Mouse (Mus musculus) liver, embryonic 16.5 days (tissue): ENCODE results near the gene Hist1h2bb. TPM values are rescaled to one million over a fixed set of nuclear protein-coding genes. Genes with fewer than 3 reads are reported as not detected.
"Not testable (repeated sequence)": the region's sequence is repeated elsewhere in the genome, so short reads cannot be mapped to it uniquely, and the experiment has no call there.

ENCODE experiments used
- ATAC-seq: fragments of 200-750 bp; cut with Nextera tagmentation; 2 replicates; pipeline ENCODE4 v1.8.0; 2017; ENCODE audit warnings: low read depth, mild to moderate bottlenecking, moderate number of reproducible peaks, moderate library complexity
- H3K27ac ChIP-seq: fragments of 300-500 bp; sonication (generic); 2 replicates; pipeline ENCODE4 v1.5.1; 2014; ENCODE audit warnings: mild to moderate bottlenecking, low read length
- H3K27me3 ChIP-seq: fragments of 300-500 bp; sonication (generic); 2 replicates; pipeline ENCODE4 v1.6.1; 2014; ENCODE audit warnings: low read depth, low read length, mixed read lengths; ENCODE audit not compliant: control insufficient read depth, insufficient read depth
- H3K36me3 ChIP-seq: fragments of 300-500 bp; sonication (generic); 2 replicates; pipeline ENCODE4 v1.6.1; 2014; ENCODE audit warnings: mild to moderate bottlenecking; ENCODE audit not compliant: control insufficient read depth, insufficient read depth
- H3K4me1 ChIP-seq: fragments of 300-500 bp; sonication (generic); 2 replicates; pipeline ENCODE4 v1.6.1; 2014; ENCODE audit warnings: low read depth, low read length, mixed read lengths; ENCODE audit not compliant: control insufficient read depth
- H3K4me2 ChIP-seq: fragments of 300-500 bp; sonication (generic); 2 replicates; pipeline ENCODE4 v1.6.1; 2014; ENCODE audit warnings: low read depth, low read length, mixed read lengths
- H3K4me3 ChIP-seq: fragments of 300-500 bp; sonication (generic); 2 replicates; pipeline ENCODE4 v1.5.1; 2014; ENCODE audit warnings: low read depth, mild to moderate bottlenecking, low read length
- H3K9ac ChIP-seq: fragments of 300-500 bp; sonication (generic); 2 replicates; pipeline ENCODE4 v1.6.1; 2014; ENCODE audit warnings: low read depth, low read length
- H3K9me3 ChIP-seq: fragments of 300-500 bp; sonication (generic); replicated peaks from 2 replicates; pipeline ENCODE4 v1.6.1; 2016; ENCODE audit warnings: low read length; ENCODE audit not compliant: control insufficient read depth
- WGBS: fragments of 180-500 bp; shearing (Covaris S2); extraction: QIAGEN DNeasy Blood & Tissue Kit; methylation state at CpG from one replicate; pipeline ENCODE4 v1.1.7; 2014; ENCODE audit not compliant: insufficient replicate concordance; 5-methylcytosine and 5-hydroxymethylcytosine counted together
- polyA plus RNA-seq: library from polyadenylated mRNA; unstranded; fragments of >200 nt; fragmentation: Nextera tagmentation; extraction: Ambion mirVana; gene quantifications from 2 replicates; pipeline ENCODE4 v1.2.1, GENCODE M21; 2015

Hist1h2bb gene
- polyA plus RNA-seq, 1 experiment from 2014 or later = 3.2 TPM

GRCm38 (mm10) chr13:23717593-23718245 is 28.8 kb upstream of the Hist1h2bb start:
- H3K27me3 ChIP-seq, H3K36me3 ChIP-seq, H3K9me3 ChIP-seq, H3K4me3 ChIP-seq, ATAC-seq, H3K4me1 ChIP-seq, H3K9ac ChIP-seq, H3K4me2 ChIP-seq: not testable (repeated sequence)
- H3K27ac ChIP-seq = 0 out of 2 replicates have a peak overlapping the region, but pooled peaks have one; percentile 9
- WGBS = 9% methylated on average over 2 of the region's 2 CpGs

DNA sequence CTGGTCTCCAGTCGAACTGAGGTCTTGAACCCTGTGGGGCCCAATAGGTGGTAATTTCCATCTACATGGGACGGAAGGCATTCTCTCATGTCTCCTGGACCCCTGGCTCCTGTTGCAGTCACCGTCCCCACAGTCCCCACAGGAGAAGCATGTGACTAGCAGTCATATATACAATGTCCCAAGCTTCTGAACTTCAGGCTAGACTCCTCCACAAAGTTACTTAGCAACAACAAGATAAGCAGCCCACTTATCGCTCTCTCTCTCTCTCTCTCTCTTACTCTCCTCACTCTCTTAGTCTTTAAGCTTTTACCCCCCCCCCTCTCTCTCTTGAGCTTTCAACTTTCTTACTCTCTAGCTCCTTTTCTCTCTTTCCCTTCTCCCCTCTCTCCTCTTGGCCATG is 22.3 kb upstream of the Hist1h2bb start:
- WGBS = 53% methylated on average over 4 of the region's 4 CpGs
- Histone ChIP-seq H3K9me3 (no peaks in the 10 kb centered on the region), H3K27me3 (no peaks in the 10 kb centered on the region), H3K9ac (no peak overlapping the region), H3K36me3 (no peaks in the 10 kb centered on the region), H3K4me3 (no peak overlapping the region), H3K4me2 (no peak overlapping the region), H3K27ac (no peak overlapping the region), H3K4me1 (peaks cover 23% of the 10 kb centered on the region)
- 0 out of 2 replicates have a peak, but pooled peaks have one; percentile 35 for ATAC-seq

GRCm38 (mm10) chr13:23725213-23725612 is 21.3 kb upstream of the Hist1h2bb start:
- no peak overlapping the region for H3K27ac ChIP-seq
- H3K9me3 ChIP-seq = no peaks in the 10 kb centered on the region
- no peaks in the 10 kb centered on the region for H3K27me3 ChIP-seq
- H3K36me3 ChIP-seq = no peaks in the 10 kb centered on the region
- H3K9ac ChIP-seq = no peak overlapping the region
- no peak for ATAC-seq
- WGBS = 40% methylated on average over 1 of the region's 1 CpGs
- no peak overlapping the region for H3K4me3 ChIP-seq
- H3K4me2 ChIP-seq = no peak overlapping the region
- H3K4me1 ChIP-seq = peaks cover 29% of the 10 kb centered on the region

DNA sequence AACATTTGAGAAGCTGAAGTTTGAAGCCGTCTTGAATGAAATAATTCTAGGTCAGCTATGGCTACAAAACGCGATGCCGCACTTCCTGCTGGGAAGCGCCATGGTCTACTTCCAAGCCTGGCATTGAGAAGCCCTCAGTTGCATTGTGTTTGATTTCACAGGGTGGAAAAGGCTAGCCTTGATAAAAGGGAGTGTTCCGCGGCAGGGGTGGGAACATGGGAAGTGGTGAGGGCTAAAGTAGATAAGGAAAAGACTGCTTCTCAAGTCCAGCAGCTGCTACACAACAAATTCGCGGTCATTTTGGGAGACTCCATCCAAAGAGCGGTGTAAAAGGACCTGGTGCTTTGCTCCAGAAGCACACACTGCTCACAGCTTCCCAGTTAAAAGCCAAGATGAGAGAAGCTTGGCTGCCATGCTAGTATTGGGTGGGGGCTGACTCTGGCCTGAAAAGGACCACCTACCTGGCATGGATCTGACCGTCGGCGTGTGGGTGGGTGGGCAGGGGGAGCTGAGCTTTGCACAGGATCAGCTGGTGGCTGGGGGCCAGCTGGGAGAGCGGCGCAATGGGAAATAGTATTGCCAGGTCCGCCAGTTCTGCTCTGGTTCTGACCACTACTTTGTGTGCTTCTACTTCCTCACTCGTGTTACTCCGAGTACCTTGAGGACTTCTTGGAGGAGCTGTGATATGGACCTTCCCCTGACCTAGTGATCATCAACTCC is 17.9 kb upstream of the Hist1h2bb start:
- WGBS = 51% methylated on average over 18 of the region's 18 CpGs
- ATAC-seq = no peak
- Histone ChIP-seq H3K36me3 (no peaks in the 10 kb centered on the region), H3K9me3 (no peaks in the 10 kb centered on the region), H3K4me3 (no peak overlapping the region), H3K4me1 (peaks cover 30% of the 10 kb centered on the region), H3K27me3 (no peaks in the 10 kb centered on the region), H3K9ac (peak overlapping the region; percentile 26; the same call in 1 of the 2 replicates), H3K27ac (0 out of 2 replicates have a peak overlapping the region, but pooled peaks have one; percentile 29), H3K4me2 (peak overlapping the region; percentile 29; the same call in 1 of the 2 replicates)

DNA sequence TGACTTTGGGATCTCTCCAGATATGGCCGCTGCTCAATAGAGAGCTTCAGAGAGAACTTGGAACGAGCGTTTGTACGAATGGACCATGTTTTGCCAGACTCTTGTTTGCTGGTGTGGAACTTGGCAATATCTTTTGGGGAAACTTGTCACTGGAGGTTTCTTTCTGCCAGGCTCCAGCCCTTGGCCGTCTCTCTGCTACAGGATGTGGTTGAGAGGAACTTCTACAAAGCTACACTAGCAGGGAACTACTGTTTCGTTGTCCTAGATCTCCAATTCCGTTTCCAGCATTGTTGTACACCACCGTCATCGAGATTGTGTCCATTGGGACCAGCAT is 17.4 kb upstream of the Hist1h2bb start:
- ATAC-seq = no peak
- no peak overlapping the region for H3K4me2 ChIP-seq
- no peaks in the 10 kb centered on the region for H3K9me3 ChIP-seq
- no peak overlapping the region for H3K4me3 ChIP-seq
- no peaks in the 10 kb centered on the region for H3K36me3 ChIP-seq
- H3K4me1 ChIP-seq = peaks cover 28% of the 10 kb centered on the region
- H3K27ac ChIP-seq = no peak overlapping the region
- no peak overlapping the region for H3K9ac ChIP-seq
- 55% methylated on average over 9 of the region's 9 CpGs for WGBS
- H3K27me3 ChIP-seq = no peaks in the 10 kb centered on the region

- H3K4me3 ChIP-seq = no peak overlapping the region
- H3K9ac ChIP-seq = no peak overlapping the region
- H3K27me3 ChIP-seq = no peaks in the 10 kb centered on the region
- no peak for ATAC-seq
- no peak overlapping the region for H3K27ac ChIP-seq
- H3K4me2 ChIP-seq = no peak overlapping the region
- H3K9me3 ChIP-seq = no peaks in the 10 kb centered on the region
- 82% methylated on average over 5 of the region's 5 CpGs for WGBS
- no peaks in the 10 kb centered on the region for H3K36me3 ChIP-seq
- H3K4me1 ChIP-seq = peaks cover 22% of the 10 kb centered on the region
Measured at GRCm38 (mm10) chr13:23729706-23730105, 16.8 kb upstream of the Hist1h2bb start.

- WGBS = 46% methylated on average over 8 of the region's 8 CpGs
- Histone ChIP-seq H3K4me1 (peaks cover 19% of the 10 kb centered on the region), H3K27ac (no peak overlapping the region), H3K9me3 (no peaks in the 10 kb centered on the region), H3K4me2 (no peak overlapping the region), H3K4me3 (no peak overlapping the region), H3K9ac (no peak overlapping the region), H3K36me3 (no peaks in the 10 kb centered on the region), H3K27me3 (no peaks in the 10 kb centered on the region)
- peak; percentile 84 for ATAC-seq
Measured at GRCm38 (mm10) chr13:23730479-23730878, 16.1 kb upstream of the Hist1h2bb start.

GRCm38 (mm10) chr13:23732156-23732804 is 14.3 kb upstream of the Hist1h2bb start:
- 24% methylated on average over 8 of the region's 8 CpGs for WGBS
- ATAC-seq = no peak
- no peak overlapping the region for H3K4me2 ChIP-seq
- peaks cover 19% of the 10 kb centered on the region for H3K4me1 ChIP-seq
- H3K36me3 ChIP-seq = no peaks in the 10 kb centered on the region
- H3K9me3 ChIP-seq = no peaks in the 10 kb centered on the region
- no peak overlapping the region for H3K9ac ChIP-seq
- no peak overlapping the region for H3K4me3 ChIP-seq
- H3K27ac ChIP-seq = no peak overlapping the region
- H3K27me3 ChIP-seq = no peaks in the 10 kb centered on the region

GRCm38 (mm10) chr13:23737091-23737490 is 9.4 kb upstream of the Hist1h2bb start:
- Histone ChIP-seq H3K36me3 (no peaks in the 10 kb centered on the region), H3K4me3 (no peak overlapping the region), H3K9me3 (no peaks in the 10 kb centered on the region), H3K27me3 (no peaks in the 10 kb centered on the region), H3K4me2 (no peak overlapping the region), H3K9ac (no peak overlapping the region), H3K27ac (0 out of 2 replicates have a peak overlapping the region, but pooled peaks have one; percentile 12), H3K4me1 (peaks cover 10% of the 10 kb centered on the region)
- no peak for ATAC-seq
- WGBS = 86% methylated on average over 5 of the region's 5 CpGs
